9 mouse cellular contexts compared by ENCODE assay signal in genomic region chr4:137356674-137357510, GRCm38 (mm10). TPM values are rescaled to one million over a fixed set of nuclear protein-coding genes. Genes with fewer than 3 reads are reported as not detected.
DNase-seq lines count a peak whose midpoint lies in the region; ATAC-seq and TF ChIP-seq lines count a peak whose summit lies in the region.
"Had no signal": no experiment of that assay in that cellular context is flagged by ENCODE, and none has a peak within 500 bp of the region (broad histone marks: within the 10 kb centered on the region; RNA-seq: fewer than 3 reads in every experiment).

No protein-coding gene starts in this region.

- under 1% methylated on average over 30 of the region's 90 CpGs for WGBS in cerebellum, adult 2 months
- under 1% methylated on average over 49 of the region's 90 CpGs for WGBS in forebrain, postnatal 0 days
- WGBS in hindbrain, embryonic 10.5 days, result under 1% methylated on average over 87 of the region's 90 CpGs

- no peak for TF ChIP-seq CTCF in G1E (IDR thresholded peaks at IDR 0.05; ENCODE audit: low read depth, low read length)
- TF ChIP-seq CTCF in cerebellum, adult 2 months (IDR thresholded peaks at IDR 0.05; ENCODE audit: borderline replicate concordance, insufficient read depth, low read depth, low read length), result no peak
- no peak for TF ChIP-seq CTCF in forebrain, postnatal 0 days (IDR thresholded peaks at IDR 0.05; ENCODE audit: low read depth)

- DNase-seq in G1E (ENCODE audit: low spot score), result peak; percentile 65
- peak; percentile 79 for DNase-seq in cerebellum, adult 2 months
- DNase-seq in forebrain, postnatal 0 days, result peak; percentile 62
- peak; percentile 71 for DNase-seq in hindbrain, embryonic 10.5 days (ENCODE audit: low spot score)
- peak; percentile 42 to 62 for DNase-seq in layer of hippocampus, postnatal 14 days (ENCODE audit: low spot score in 2 of 2)
- peak; percentile 72 for DNase-seq in lung, postnatal 25 days (ENCODE audit: low spot score)
- DNase-seq in retina, embryonic 14.5 days (ENCODE audit: low spot score), result peak; percentile 73
- peak; percentile 67 for DNase-seq in thymus, postnatal 4 days

- TF ChIP-seq POLR2A in cerebellum, adult 2 months (IDR thresholded peaks at IDR 0.05; ENCODE audit: borderline replicate concordance, insufficient read depth, low read length), result no peak

- H3K27ac ChIP-seq in cerebellum, adult 2 months (ENCODE audit: insufficient read depth, low read length), result peak overlapping the region; percentile 79
- peak overlapping the region; percentile 98 for H3K27ac ChIP-seq in forebrain, postnatal 0 days (ENCODE audit: low read depth, low read length)
- peak overlapping the region; percentile 100 for H3K27ac ChIP-seq in hindbrain, embryonic 10.5 days

- no peak for ATAC-seq in G1E (ENCODE audit: extremely low read depth, insufficient number of reproducible peaks, low FRiP score, poor library complexity, severe bottlenecking)
- ATAC-seq in forebrain, postnatal 0 days, result peak; percentile 55

- H3K4me1 ChIP-seq in G1E (ENCODE audit: insufficient read depth, low read depth, low read length), result peaks cover 44% of the 10 kb centered on the region
- H3K4me1 ChIP-seq in cerebellum, adult 2 months (ENCODE audit: control insufficient read depth, insufficient read depth, low read length), result peaks cover 5% of the 10 kb centered on the region; the same call in 1 of the 2 replicates
- peaks cover 13% of the 10 kb centered on the region; the same call in 1 of the 2 replicates for H3K4me1 ChIP-seq in forebrain, postnatal 0 days (ENCODE audit: insufficient read depth)
- H3K4me1 ChIP-seq in hindbrain, embryonic 10.5 days (replicated peaks), result peaks cover 36% of the 10 kb centered on the region

- H3K4me2 ChIP-seq in forebrain, postnatal 0 days (ENCODE audit: low read depth), result peak overlapping the region; percentile 75

- peak overlapping the region; percentile 83 for H3K4me3 ChIP-seq in G1E (ENCODE audit: low read depth, low read length)
- H3K4me3 ChIP-seq in cerebellum, adult 2 months (replicated peaks; ENCODE audit: insufficient read depth, low read depth, low read length), result peak overlapping the region; percentile 58
- peak overlapping the region; percentile 97 for H3K4me3 ChIP-seq in forebrain, postnatal 0 days (ENCODE audit: low read depth, low read length)
- H3K4me3 ChIP-seq in hindbrain, embryonic 10.5 days, result peak overlapping the region; percentile 96

- peak overlapping the region; percentile 100 for H3K9ac ChIP-seq in forebrain, postnatal 0 days

- H3K9me3 ChIP-seq in G1E (replicated peaks), result no peaks in the 10 kb centered on the region
- no peaks in the 10 kb centered on the region for H3K9me3 ChIP-seq in forebrain, postnatal 0 days (ENCODE audit: low read length)
- H3K9me3 ChIP-seq in hindbrain, embryonic 10.5 days, result no peaks in the 10 kb centered on the region

- peaks cover 29% of the 10 kb centered on the region for H3K27me3 ChIP-seq in G1E (ENCODE audit: insufficient read depth, low read length)
- no peaks in the 10 kb centered on the region for H3K27me3 ChIP-seq in cerebellum, adult 2 months (ENCODE audit: control insufficient read depth, insufficient read depth, low read length)
- no peaks in the 10 kb centered on the region for H3K27me3 ChIP-seq in forebrain, postnatal 0 days (ENCODE audit: insufficient read depth, low read length)
- no peaks in the 10 kb centered on the region for H3K27me3 ChIP-seq in hindbrain, embryonic 10.5 days (ENCODE audit: insufficient read depth, poor library complexity, severe bottlenecking)

- H3K36me3 ChIP-seq in G1E (replicated peaks), result peaks cover 17% of the 10 kb centered on the region
- H3K36me3 ChIP-seq in forebrain, postnatal 0 days (ENCODE audit: insufficient read depth), result no peaks in the 10 kb centered on the region
- H3K36me3 ChIP-seq in hindbrain, embryonic 10.5 days, result no peaks in the 10 kb centered on the region

RNA-seq across cellular contexts. Expression of gene Cdc42, which starts 0.6 kb away (rescaled TPM):
- total RNA-seq in G1E (2014; fragmentation: Nextera tagmentation), result 398 and 443 TPM in 2 replicates
- 557 and 569 TPM in 2 replicates for total RNA-seq in G1E (2017)
- 16.3 and 21.0 TPM in 2 replicates for polyA plus RNA-seq in G1E (2012)
- polyA plus RNA-seq in cerebellum, adult 2 months (2012; rRNA removed), result 375 and 390 TPM in 2 replicates
- 699 and 735 TPM in 2 replicates for total RNA-seq in forebrain, postnatal 0 days (2014; rRNA removed)
- polyA plus RNA-seq in forebrain, postnatal 0 days (2015; fragmentation: Nextera tagmentation; extraction: Ambion mirVana), result 1,221 and 1,252 TPM in 2 replicates
- 592 and 604 TPM in 2 replicates for polyA plus RNA-seq in hindbrain, embryonic 10.5 days (2016; fragmentation: Nextera tagmentation; extraction: Ambion mirVana)
- 100 to 1,000 TPM; 401 to 404 TPM for total RNA-seq in layer of hippocampus, postnatal 14 days (2021)

RNA-seq across cellular contexts. Expression of gene Cela3a, which starts 52.7 kb away (rescaled TPM):
- total RNA-seq in G1E (2014; fragmentation: Nextera tagmentation), result not detected in 2 replicates
- not detected in 2 replicates for total RNA-seq in G1E (2017)
- not detected in 2 replicates for polyA plus RNA-seq in G1E (2012)
- polyA plus RNA-seq in cerebellum, adult 2 months (2012; rRNA removed), result not detected in 2 replicates
- not detected in 2 replicates for total RNA-seq in forebrain, postnatal 0 days (2014; rRNA removed)
- not detected in 2 replicates for polyA plus RNA-seq in forebrain, postnatal 0 days (2015; fragmentation: Nextera tagmentation; extraction: Ambion mirVana)
- not detected in 2 replicates for polyA plus RNA-seq in hindbrain, embryonic 10.5 days (2016; fragmentation: Nextera tagmentation; extraction: Ambion mirVana)
- total RNA-seq in layer of hippocampus, postnatal 14 days (2021), result not detected
- polyA plus RNA-seq: large intestine, adult 2 months had no signal

Comparison
In these comparisons a context has a peak if more than half of its experiments do, and no peak if none do; other contexts are left out.
1. RNA of gene Cdc42, which starts 0.6 kb away (polyA plus RNA-seq): 1,221 to 1,252 TPM in forebrain, postnatal 0 days, 592 to 604 TPM in hindbrain, embryonic 10.5 days and 375 to 390 TPM in cerebellum, adult 2 months; 16.3 to 21.0 TPM in G1E; every median in the first group is over 10 times any median in the second.
2. Peak in every context shown above with its lines, with median percentiles within 50 percentile points of each other: DNase-seq, H3K4me3 ChIP-seq and H3K27ac ChIP-seq.